Mouse (Mus musculus) liver, embryonic 11.5 days (tissue): ENCODE measurements around the gene Zswim7. TPM values are rescaled to one million over a fixed set of nuclear protein-coding genes. Genes with fewer than 3 reads are reported as not detected.
A peak's percentile ranks its signal among the peaks of the same experiment; 100 is the strongest.

Experiments
- ATAC-seq: fragments of 200-750 bp; cut with Nextera tagmentation; replicated peaks from 2 replicates; pipeline ENCODE4 v1.8.0; 2017; ENCODE audit warnings: moderate number of reproducible peaks, mild to moderate bottlenecking, moderate TSS enrichment, moderate library complexity; ENCODE audit not compliant: low FRiP score
- DNase-seq: peaks from one replicate; pipeline ENCODE4 v3.0.0-alpha.2; 2017; ENCODE audit warnings: low spot score
- H3K27ac ChIP-seq: fragments of 300-500 bp; sonication (generic); 2 replicates; pipeline ENCODE4 v1.5.1; 2014; ENCODE audit warnings: mild to moderate bottlenecking, low read depth, low read length, control low read depth
- H3K27me3 ChIP-seq: fragments of 300-500 bp; sonication (generic); replicated peaks from 2 replicates; pipeline ENCODE4 v1.6.1; 2014; ENCODE audit warnings: low read length, mixed read lengths; ENCODE audit not compliant: control insufficient read depth, insufficient read depth
- H3K36me3 ChIP-seq: fragments of 300-500 bp; sonication (generic); 2 replicates; pipeline ENCODE4 v1.6.1; 2014; ENCODE audit warnings: mild to moderate bottlenecking, low read length, moderate library complexity, mixed read lengths; ENCODE audit not compliant: control insufficient read depth, insufficient read depth
- H3K4me1 ChIP-seq: fragments of 300-500 bp; sonication (generic); replicated peaks from 2 replicates; pipeline ENCODE4 v1.6.1; 2014; ENCODE audit warnings: low read length, mixed read lengths; ENCODE audit not compliant: control insufficient read depth, insufficient read depth
- H3K4me2 ChIP-seq: fragments of 300-500 bp; sonication (generic); 2 replicates; pipeline ENCODE4 v1.6.1; 2014; ENCODE audit warnings: mild to moderate bottlenecking, control low read depth, moderate library complexity
- H3K4me3 ChIP-seq: fragments of 300-500 bp; sonication (generic); 2 replicates; pipeline ENCODE4 v1.5.1; 2014; ENCODE audit warnings: low read depth, low read length, control low read depth
- H3K9ac ChIP-seq: fragments of 300-500 bp; sonication (generic); 2 replicates; pipeline ENCODE4 v1.6.1; 2014; ENCODE audit warnings: low read depth, low read length, control low read depth
- H3K9me3 ChIP-seq: fragments of 300-500 bp; sonication (generic); 2 replicates; pipeline ENCODE4 v1.6.1; 2016; ENCODE audit warnings: low read length, inconsistent platforms, mixed read lengths; ENCODE audit not compliant: control insufficient read depth
- WGBS: fragments of 180-500 bp; shearing (Covaris S2); extraction: QIAGEN DNeasy Blood & Tissue Kit; methylation state at CpG from one replicate; pipeline ENCODE4 v1.1.7; 2014; 5-methylcytosine and 5-hydroxymethylcytosine counted together
- polyA plus RNA-seq: library from polyadenylated mRNA; unstranded; fragments of >200 nt; fragmentation: Nextera tagmentation; extraction: Ambion mirVana; gene quantifications from 2 replicates; pipeline ENCODE4 v1.2.1, GENCODE M21; 2014

The Zswim7 gene
- polyA plus RNA-seq, 1 experiment from 2014 or later, result 20.8 TPM

GRCm38 (mm10) chr11:62266466-62267214 is 14.5 kb downstream of the Zswim7 start:
- Histone ChIP-seq H3K9ac (no peak overlapping the region), H3K9me3 (no peaks in the 10 kb centered on the region), H3K4me3 (no peak overlapping the region), H3K36me3 (no peaks in the 10 kb centered on the region), H3K4me1 (0 out of 2 replicates have a peak, but pooled peaks cover 4% of the 10 kb centered on the region), H3K27ac (no peak overlapping the region), H3K27me3 (0 out of 2 replicates have a peak, but pooled peaks cover 2% of the 10 kb centered on the region), H3K4me2 (no peak overlapping the region)
- DNase-seq (no peak), ATAC-seq (no peak)
- WGBS, result 54% methylated on average over 17 of the region's 17 CpGs

- Histone ChIP-seq H3K36me3 (no peaks in the 10 kb centered on the region), H3K4me3 (no peak overlapping the region), H3K4me1 (0 out of 2 replicates have a peak, but pooled peaks cover 4% of the 10 kb centered on the region), H3K9me3 (no peaks in the 10 kb centered on the region), H3K9ac (no peak overlapping the region), H3K27ac (no peak overlapping the region), H3K4me2 (no peak overlapping the region), H3K27me3 (0 out of 2 replicates have a peak, but pooled peaks cover 2% of the 10 kb centered on the region)
- ATAC-seq, result no peak
- 76% methylated on average over 7 of the region's 7 CpGs for WGBS
- no peak for DNase-seq
Observed at GRCm38 (mm10) chr11:62265642-62266041, 15.5 kb downstream of the Zswim7 start.

- 0 out of 2 replicates have a peak, but pooled peaks cover 2% of the 10 kb centered on the region for H3K27me3 ChIP-seq
- no peaks in the 10 kb centered on the region for H3K9me3 ChIP-seq
- H3K4me1 ChIP-seq, result 0 out of 2 replicates have a peak, but pooled peaks cover 4% of the 10 kb centered on the region
- no peak overlapping the region for H3K9ac ChIP-seq
- no peak for DNase-seq
- no peak overlapping the region for H3K4me3 ChIP-seq
- no peak overlapping the region for H3K27ac ChIP-seq
- no peak for ATAC-seq
- H3K36me3 ChIP-seq, result no peaks in the 10 kb centered on the region
- H3K4me2 ChIP-seq, result no peak overlapping the region
- 48% methylated on average over 7 of the region's 7 CpGs for WGBS
Observed at GRCm38 (mm10) chr11:62264018-62264417, 17.2 kb downstream of the Zswim7 start.

GRCm38 (mm10) chr11:62263599-62263998 is 17.6 kb downstream of the Zswim7 start:
- Histone ChIP-seq H3K27me3 (0 out of 2 replicates have a peak, but pooled peaks cover 2% of the 10 kb centered on the region), H3K4me1 (0 out of 2 replicates have a peak, but pooled peaks cover 2% of the 10 kb centered on the region), H3K27ac (no peak overlapping the region), H3K4me2 (no peak overlapping the region), H3K9ac (no peak overlapping the region), H3K36me3 (no peaks in the 10 kb centered on the region), H3K9me3 (no peaks in the 10 kb centered on the region), H3K4me3 (no peak overlapping the region)
- 73% methylated on average over 7 of the region's 7 CpGs for WGBS
- no peak for DNase-seq
- no peak for ATAC-seq

- 40% methylated on average over 5 of the region's 5 CpGs for WGBS
- no peak overlapping the region for H3K4me2 ChIP-seq
- H3K27me3 ChIP-seq, result no peaks in the 10 kb centered on the region; the same call in 1 of the 2 replicates
- no peaks in the 10 kb centered on the region for H3K36me3 ChIP-seq
- ATAC-seq (no peak), DNase-seq (no peak)
- no peak overlapping the region for H3K27ac ChIP-seq
- H3K4me3 ChIP-seq, result no peak overlapping the region
- no peaks in the 10 kb centered on the region for H3K4me1 ChIP-seq
- no peaks in the 10 kb centered on the region for H3K9me3 ChIP-seq
- no peak overlapping the region for H3K9ac ChIP-seq
Observed at GRCm38 (mm10) chr11:62259214-62259613, 22.0 kb downstream of the Zswim7 start.

GRCm38 (mm10) chr11:62253380-62253779 is 27.8 kb downstream of the Zswim7 start:
- WGBS, result 73% methylated on average over 5 of the region's 5 CpGs
- Histone ChIP-seq H3K4me2 (no peak overlapping the region), H3K27ac (no peak overlapping the region), H3K27me3 (peaks cover 25% of the 10 kb centered on the region), H3K9ac (no peak overlapping the region), H3K4me3 (no peak overlapping the region), H3K9me3 (no peaks in the 10 kb centered on the region), H3K4me1 (peaks cover 6% of the 10 kb centered on the region; the same call in 1 of the 2 replicates), H3K36me3 (no peaks in the 10 kb centered on the region)
- ATAC-seq (no peak), DNase-seq (no peak)

GRCm38 (mm10) chr11:62251047-62251446 is 30.1 kb downstream of the Zswim7 start:
- peaks cover 6% of the 10 kb centered on the region; the same call in 1 of the 2 replicates for H3K4me1 ChIP-seq
- no peak overlapping the region for H3K4me2 ChIP-seq
- ATAC-seq (no peak), DNase-seq (no peak)
- no peak overlapping the region for H3K27ac ChIP-seq
- H3K9ac ChIP-seq, result no peak overlapping the region
- WGBS, result 46% methylated on average over 11 of the region's 11 CpGs
- H3K9me3 ChIP-seq, result no peaks in the 10 kb centered on the region
- H3K27me3 ChIP-seq, result peaks cover 29% of the 10 kb centered on the region
- H3K36me3 ChIP-seq, result no peaks in the 10 kb centered on the region
- H3K4me3 ChIP-seq, result no peak overlapping the region

- Histone ChIP-seq H3K4me2 (peak overlapping the region; percentile 100), H3K4me1 (peaks cover 6% of the 10 kb centered on the region; the same call in 1 of the 2 replicates), H3K27me3 (peaks cover 29% of the 10 kb centered on the region), H3K9ac (peak overlapping the region; percentile 10; the same call in 1 of the 2 replicates), H3K36me3 (no peaks in the 10 kb centered on the region), H3K4me3 (peak overlapping the region; percentile 71), H3K9me3 (no peaks in the 10 kb centered on the region), H3K27ac (no peak overlapping the region)
- WGBS, result 6% methylated on average over 35 of the region's 35 CpGs
- DNase-seq (peak; percentile 64), ATAC-seq (peak; percentile 13; the same call in 1 of the 2 replicates)
Observed at GRCm38 (mm10) chr11:62249266-62250037, 31.7 kb downstream of the Zswim7 start.
